Mouse (Mus musculus) lung, embryonic 15.5 days (tissue): ENCODE measurements around the gene 1700017B05Rik. TPM values are rescaled to one million over a fixed set of nuclear protein-coding genes. Genes with fewer than 3 reads are reported as not detected.
A peak's percentile ranks its signal among the peaks of the same experiment; 100 is the strongest.
"Not testable (repeated sequence)": the region's sequence is repeated elsewhere in the genome, so short reads cannot be mapped to it uniquely, and the experiment has no call there.

ENCODE experiments used
- ATAC-seq: fragments of 200-750 bp; cut with Nextera tagmentation; 2 replicates; pipeline ENCODE4 v1.8.0; 2017; ENCODE audit warnings: moderate number of reproducible peaks, borderline replicate concordance; ENCODE audit not compliant: low FRiP score, low TSS enrichment; ENCODE audit errors: extremely low read depth
- H3K27ac ChIP-seq: fragments of 300-500 bp; sonication (generic); 2 replicates; pipeline ENCODE4 v1.5.1; 2015; ENCODE audit warnings: moderate library complexity, mild to moderate bottlenecking, inconsistent platforms
- H3K27me3 ChIP-seq: fragments of 300-500 bp; sonication (generic); 2 replicates; pipeline ENCODE4 v1.6.1; 2015; ENCODE audit warnings: inconsistent platforms
- H3K36me3 ChIP-seq: fragments of 300-500 bp; sonication (generic); 2 replicates; pipeline ENCODE4 v1.6.1; 2015; ENCODE audit warnings: inconsistent platforms
- H3K4me1 ChIP-seq: fragments of 300-500 bp; sonication (generic); 2 replicates; pipeline ENCODE4 v1.6.1; 2015; ENCODE audit warnings: inconsistent platforms
- H3K4me2 ChIP-seq: fragments of 300-500 bp; sonication (generic); 2 replicates; pipeline ENCODE4 v1.6.1; 2015; ENCODE audit warnings: inconsistent platforms, mild to moderate bottlenecking, moderate library complexity
- H3K4me3 ChIP-seq: fragments of 300-500 bp; sonication (generic); 2 replicates; pipeline ENCODE4 v1.5.1; 2015; ENCODE audit warnings: mild to moderate bottlenecking, inconsistent platforms
- H3K9ac ChIP-seq: fragments of 300-500 bp; sonication (generic); 2 replicates; pipeline ENCODE4 v1.6.1; 2015; ENCODE audit warnings: inconsistent platforms
- H3K9me3 ChIP-seq: fragments of 300-500 bp; sonication (generic); 2 replicates; pipeline ENCODE4 v1.6.1; 2016; ENCODE audit warnings: inconsistent platforms
- WGBS: fragments of 180-500 bp; shearing (Covaris S2); methylation state at CpG from one replicate; pipeline ENCODE4 v1.1.7; 2015; 5-methylcytosine and 5-hydroxymethylcytosine counted together
- polyA plus RNA-seq: library from polyadenylated mRNA; unstranded; fragments of >200 nt; fragmentation: Nextera tagmentation; extraction: Ambion mirVana; gene quantifications from 2 replicates; pipeline ENCODE4 v1.2.1, GENCODE M21; 2015

1700017B05Rik gene
- polyA plus RNA-seq, result 19.5 and 21.7 TPM in 2 replicates

DNA sequence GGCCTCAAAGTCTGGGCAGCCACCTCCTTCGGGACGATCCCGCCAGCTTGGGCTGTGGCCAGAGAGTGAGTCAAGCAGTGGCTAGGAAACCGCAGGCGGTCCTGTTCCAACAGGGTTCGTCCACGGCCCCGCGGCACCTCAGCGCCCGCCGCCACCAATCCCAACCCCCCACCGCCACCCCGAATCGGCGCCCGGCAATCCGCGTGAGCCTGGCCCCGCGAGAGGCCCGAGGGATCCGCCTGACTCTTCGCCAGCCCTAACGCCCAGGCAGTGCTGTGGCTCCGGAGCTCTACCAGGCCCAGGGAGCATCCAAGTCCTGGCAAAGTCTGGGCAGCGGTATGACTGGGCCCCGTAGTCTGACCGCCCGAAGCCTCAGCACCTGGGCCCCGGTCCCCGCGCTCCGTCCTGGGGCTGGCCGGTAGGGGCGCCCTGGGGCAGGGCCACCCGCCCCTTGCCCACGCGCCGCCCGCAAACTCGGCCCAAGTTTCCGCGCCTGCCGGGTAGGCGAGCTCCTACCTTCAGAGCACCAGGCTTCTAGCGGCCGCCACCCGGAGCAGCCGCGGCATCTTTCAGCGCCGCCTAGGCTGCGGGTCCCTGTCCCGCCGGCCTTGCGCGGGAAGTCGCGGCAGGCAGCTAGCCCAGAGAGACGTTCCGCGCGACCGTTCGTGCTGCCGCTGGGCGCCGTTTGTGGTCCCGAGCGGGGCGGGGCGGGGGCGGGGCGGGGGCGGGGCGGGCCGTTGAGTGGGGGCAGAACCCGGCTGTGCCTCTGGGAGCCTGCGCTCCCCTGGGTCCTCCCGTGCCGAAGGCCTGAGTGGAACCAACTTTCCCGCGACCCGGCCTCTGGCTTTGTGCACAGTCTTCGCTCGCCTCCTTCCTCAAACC lies at the start of gene 1700017B05Rik:
Gene 1700017B05Rik, minus strand, starts transcription at position 700 of the 882 bp plus-strand sequence.
- under 1% methylated on average over 86 of the region's 87 CpGs for WGBS
- Histone ChIP-seq H3K27me3 (0 out of 2 replicates have a peak, but pooled peaks cover 3% of the 10 kb centered on the region), H3K9me3 (no peaks in the 10 kb centered on the region), H3K4me3 (peak within 1 kb of the TSS; percentile 74), H3K36me3 (peaks cover 14% of the 10 kb centered on the region), H3K9ac (peak within 1 kb of the TSS; percentile 86), H3K4me1 (peaks cover 25% of the 10 kb centered on the region), H3K4me2 (peak within 1 kb of the TSS; percentile 88), H3K27ac (peak within 1 kb of the TSS; percentile 79)
- peak; percentile 81 for ATAC-seq

DNA sequence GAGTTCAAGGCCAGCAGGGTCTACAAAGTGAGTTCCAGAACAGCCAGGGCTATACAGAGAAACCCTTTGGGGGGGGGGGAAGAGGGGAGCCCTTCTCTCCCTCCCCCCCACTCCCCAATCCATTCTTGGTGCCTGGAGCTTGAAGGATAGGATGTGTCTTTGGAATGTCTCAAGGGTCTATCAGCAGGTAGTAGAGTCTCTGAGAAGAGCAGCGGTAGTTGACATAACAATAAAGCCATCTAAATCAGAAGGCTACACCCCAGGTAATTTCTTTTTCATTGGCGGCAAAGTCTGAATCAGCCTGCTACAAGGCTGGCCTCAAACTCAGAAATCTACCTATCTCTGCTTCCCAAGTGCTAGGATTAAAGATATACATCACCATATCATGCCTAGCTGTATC lies 48.5 kb upstream of the 1700017B05Rik start:
- H3K4me3 ChIP-seq, result no peak overlapping the region
- H3K27ac ChIP-seq, result no peak overlapping the region
- WGBS, result 93% methylated on average over 2 of the region's 2 CpGs
- H3K36me3 ChIP-seq, result no peaks in the 10 kb centered on the region
- no peak for ATAC-seq
- H3K4me1 ChIP-seq, result no peaks in the 10 kb centered on the region
- no peaks in the 10 kb centered on the region for H3K27me3 ChIP-seq
- H3K4me2 ChIP-seq, result no peak overlapping the region
- H3K9me3 ChIP-seq, result no peaks in the 10 kb centered on the region
- no peak overlapping the region for H3K9ac ChIP-seq

DNA sequence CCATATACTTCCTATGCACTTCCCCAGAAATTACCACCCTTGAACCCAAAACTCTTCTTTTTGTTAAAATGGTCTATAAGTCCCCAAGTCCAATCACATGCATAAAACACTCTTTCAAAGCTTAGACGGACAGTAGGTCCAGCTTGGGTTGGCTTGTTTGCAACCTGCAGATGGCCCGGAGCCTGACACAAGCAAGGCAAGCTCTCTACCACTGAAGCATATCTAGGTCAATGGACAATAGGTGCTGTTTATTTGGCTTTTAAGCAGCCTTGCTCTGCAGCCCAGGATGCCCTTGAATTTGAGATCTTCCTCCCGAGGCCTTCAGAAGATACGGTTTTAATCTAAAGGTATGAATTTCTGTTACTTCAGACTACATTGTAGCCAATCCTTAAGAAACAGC lies 46.9 kb upstream of the 1700017B05Rik start:
- Histone ChIP-seq H3K27ac (no peak overlapping the region), H3K27me3 (no peaks in the 10 kb centered on the region), H3K4me2 (no peak overlapping the region), H3K4me3 (no peak overlapping the region), H3K9me3 (no peaks in the 10 kb centered on the region), H3K36me3 (no peaks in the 10 kb centered on the region), H3K4me1 (no peaks in the 10 kb centered on the region), H3K9ac (no peak overlapping the region)
- ATAC-seq, result no peak
- WGBS, result 92% methylated on average over 4 of the region's 4 CpGs

DNA sequence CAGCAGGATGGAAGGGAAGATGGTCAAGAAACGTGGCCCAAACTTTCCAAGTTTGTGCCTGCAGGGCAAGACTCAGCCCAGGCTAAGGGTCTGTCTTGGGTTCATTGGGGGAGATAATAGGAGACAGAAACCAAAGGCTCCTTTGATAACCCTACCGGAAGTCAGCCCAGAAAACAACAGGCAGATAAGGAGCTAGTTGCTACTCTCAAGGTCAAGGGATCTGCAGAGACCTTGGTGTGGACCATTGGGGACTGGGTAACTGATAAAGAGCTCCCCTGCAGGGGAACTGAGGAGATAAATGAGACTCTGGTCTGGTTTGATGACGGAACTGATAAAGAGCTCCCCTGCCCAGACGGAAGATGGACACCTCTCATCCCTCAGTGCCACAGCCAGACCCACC lies 45.0 kb upstream of the 1700017B05Rik start:
- Histone ChIP-seq H3K9ac (no peak overlapping the region), H3K4me2 (no peak overlapping the region), H3K9me3 (no peaks in the 10 kb centered on the region), H3K36me3 (no peaks in the 10 kb centered on the region), H3K27me3 (no peaks in the 10 kb centered on the region), H3K4me1 (no peaks in the 10 kb centered on the region), H3K4me3 (no peak overlapping the region), H3K27ac (no peak overlapping the region)
- WGBS, result 63% methylated on average over 4 of the region's 4 CpGs
- ATAC-seq, result no peak

DNA sequence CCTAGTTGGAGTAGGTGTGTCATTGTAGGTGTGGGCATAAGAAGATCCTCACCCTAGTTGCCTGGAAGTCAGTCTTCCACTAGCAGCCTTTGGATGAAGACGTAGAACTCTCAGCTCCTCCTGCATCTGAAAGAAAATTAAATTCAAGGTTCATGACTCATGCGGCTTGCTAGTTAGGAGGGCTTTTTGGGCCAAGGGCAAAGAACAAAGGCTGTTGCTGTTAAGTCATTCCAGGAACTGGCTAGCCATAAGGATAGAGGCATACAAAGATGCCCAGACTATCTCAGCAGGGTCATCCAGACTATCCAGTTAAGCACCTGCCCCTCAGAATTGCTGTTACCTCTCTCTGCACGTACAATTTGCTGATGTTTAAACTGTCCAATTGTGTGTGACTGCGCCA lies 42.3 kb upstream of the 1700017B05Rik start:
- not testable (repeated sequence) for H3K4me3 ChIP-seq, ATAC-seq
- WGBS, result 93% methylated on average over 4 of the region's 4 CpGs

DNA sequence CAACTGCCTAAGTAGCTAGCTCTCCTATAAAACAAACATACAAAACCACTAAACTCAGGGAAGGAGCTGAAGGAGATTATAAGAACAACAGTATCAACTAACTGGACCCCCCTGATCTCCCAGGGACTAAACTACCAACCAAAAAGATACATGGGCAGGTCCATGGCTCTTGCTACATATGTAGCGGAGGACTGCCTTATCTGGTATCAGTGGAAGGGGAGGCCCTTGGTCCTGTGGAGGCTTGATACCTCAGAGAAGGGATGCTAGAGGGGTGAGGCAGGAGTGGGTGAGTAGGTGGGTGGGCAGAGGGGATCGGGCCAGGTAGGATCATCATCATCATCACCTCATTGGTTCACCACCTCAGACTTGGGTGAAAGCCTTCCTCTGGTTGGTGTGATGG lies 41.8 kb upstream of the 1700017B05Rik start:
- Histone ChIP-seq H3K4me2 (no peak overlapping the region), H3K36me3 (no peaks in the 10 kb centered on the region), H3K9me3 (no peaks in the 10 kb centered on the region), H3K4me1 (no peaks in the 10 kb centered on the region), H3K27ac (no peak overlapping the region), H3K9ac (no peak overlapping the region), H3K4me3 (no peak overlapping the region), H3K27me3 (no peaks in the 10 kb centered on the region)
- 90% methylated on average over 2 of the region's 2 CpGs for WGBS
- ATAC-seq, result no peak

More for the DNA sequence above, 42.3 kb upstream of the 1700017B05Rik start:
- H3K9ac ChIP-seq, H3K4me2 ChIP-seq, H3K27ac ChIP-seq, H3K36me3 ChIP-seq, H3K4me1 ChIP-seq, H3K9me3 ChIP-seq, H3K27me3 ChIP-seq: not testable (repeated sequence)

DNA sequence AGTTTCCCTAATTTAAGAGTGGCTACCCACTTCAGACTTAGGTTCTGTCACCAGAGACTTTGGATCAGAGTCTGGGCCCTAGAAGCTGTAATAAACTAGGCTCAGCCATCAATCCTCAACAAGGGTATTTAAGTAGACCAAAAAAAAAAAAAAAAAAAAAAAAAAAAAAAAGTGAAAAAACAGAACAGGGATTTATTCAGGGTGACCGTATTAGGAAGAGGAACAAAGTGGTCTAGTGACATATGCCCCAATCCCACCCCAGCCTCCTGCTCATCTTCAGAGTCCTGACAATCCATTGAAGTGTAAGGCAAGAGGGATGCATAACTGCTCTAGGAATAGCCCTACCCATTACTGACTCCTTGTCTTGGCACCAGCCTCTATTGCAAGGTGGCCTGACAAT lies 40.9 kb upstream of the 1700017B05Rik start:
- Histone ChIP-seq H3K4me3 (no peak overlapping the region), H3K36me3 (no peaks in the 10 kb centered on the region), H3K9ac (no peak overlapping the region), H3K27ac (no peak overlapping the region), H3K27me3 (no peaks in the 10 kb centered on the region), H3K4me1 (no peaks in the 10 kb centered on the region), H3K4me2 (no peak overlapping the region), H3K9me3 (no peaks in the 10 kb centered on the region)
- ATAC-seq, result no peak
- 79% methylated on average over 1 of the region's 1 CpGs for WGBS

DNA sequence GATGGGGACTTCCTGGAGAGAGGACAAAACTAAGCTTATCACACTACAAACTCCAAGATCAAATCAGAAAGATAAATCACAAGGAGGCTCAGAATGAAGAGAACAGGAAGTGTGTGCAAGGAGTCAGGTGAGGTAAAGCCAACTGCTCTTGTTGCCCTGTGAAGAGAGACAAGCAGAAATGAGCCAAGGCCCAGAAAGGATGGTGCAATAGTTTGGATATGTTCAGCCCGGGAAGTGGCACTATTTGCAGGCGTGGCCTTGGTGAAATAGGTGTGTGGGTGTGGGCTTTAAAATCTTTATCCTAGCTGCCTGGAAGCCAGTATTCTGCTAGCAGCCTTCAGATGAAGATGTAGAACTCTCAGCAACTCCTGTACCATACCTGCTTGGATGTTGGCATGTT lies 38.4 kb upstream of the 1700017B05Rik start:
- no peak for ATAC-seq
- H3K4me2 ChIP-seq, result no peak overlapping the region
- no peaks in the 10 kb centered on the region for H3K27me3 ChIP-seq
- H3K9ac ChIP-seq, result no peak overlapping the region
- no peaks in the 10 kb centered on the region for H3K4me1 ChIP-seq
- H3K36me3 ChIP-seq, result no peaks in the 10 kb centered on the region
- no peak overlapping the region for H3K4me3 ChIP-seq
- no peaks in the 10 kb centered on the region for H3K9me3 ChIP-seq
- 80% methylated on average over 2 of the region's 2 CpGs for WGBS
- H3K27ac ChIP-seq, result no peak overlapping the region

DNA sequence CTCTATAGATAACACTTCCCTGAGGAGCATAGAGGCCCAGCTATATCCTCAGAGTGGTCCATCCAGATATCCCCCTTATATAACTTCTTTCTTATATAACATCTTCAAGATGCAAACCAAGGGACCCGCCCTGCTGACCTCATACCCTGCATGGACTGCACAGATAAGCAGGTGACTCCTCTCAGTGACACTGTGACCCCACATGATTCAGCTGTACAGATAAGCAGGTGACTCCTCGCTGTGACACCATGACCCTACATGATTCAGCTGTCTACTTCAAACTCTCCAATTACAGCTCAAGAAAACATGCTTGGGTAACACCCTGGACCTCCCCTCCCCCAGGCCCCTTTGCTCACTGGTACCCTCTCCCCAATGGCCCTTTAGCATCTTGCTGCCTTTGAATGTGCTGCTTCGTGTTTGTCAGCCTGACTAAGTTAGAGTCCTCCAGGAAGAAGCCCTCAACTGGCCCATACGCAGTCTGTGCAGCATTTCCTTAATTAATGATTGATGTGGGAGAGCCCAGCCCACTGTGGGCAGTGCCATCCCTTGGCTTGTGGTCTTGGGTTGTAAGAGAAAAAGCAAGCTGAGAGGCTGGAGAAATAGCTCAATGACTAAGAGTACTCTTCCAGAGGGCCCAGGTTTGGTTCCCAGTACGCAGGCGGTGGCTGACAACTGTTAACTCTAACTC lies 37.5 kb upstream of the 1700017B05Rik start:
- no peak overlapping the region for H3K27ac ChIP-seq
- no peak overlapping the region for H3K4me3 ChIP-seq
- WGBS, result 58% methylated on average over 6 of the region's 6 CpGs
- H3K27me3 ChIP-seq, result no peaks in the 10 kb centered on the region
- H3K9ac ChIP-seq, result no peak overlapping the region
- peak; percentile 27; the same call in 1 of the 2 replicates for ATAC-seq
- no peaks in the 10 kb centered on the region for H3K9me3 ChIP-seq
- H3K36me3 ChIP-seq, result no peaks in the 10 kb centered on the region
- no peaks in the 10 kb centered on the region for H3K4me1 ChIP-seq
- H3K4me2 ChIP-seq, result no peak overlapping the region

DNA sequence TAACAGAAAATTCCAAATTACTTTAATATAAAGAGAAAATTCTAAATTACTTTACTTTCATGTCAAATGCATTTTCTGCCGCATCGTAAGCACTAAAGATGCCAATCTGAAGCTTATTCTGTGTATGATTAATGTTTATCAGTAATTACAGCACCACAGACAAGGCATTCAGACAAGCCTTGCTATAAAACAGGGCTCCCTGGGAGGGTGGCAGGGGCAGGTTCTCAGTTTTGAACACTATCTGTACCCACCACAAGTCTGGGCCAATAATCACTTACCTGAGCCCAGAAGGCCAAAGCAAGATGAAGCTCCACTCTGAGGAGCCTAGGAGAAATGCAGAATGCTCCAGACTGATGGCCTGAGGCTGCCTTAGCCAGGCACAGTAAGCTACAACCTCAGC lies 35.5 kb upstream of the 1700017B05Rik start:
- no peak overlapping the region for H3K27ac ChIP-seq
- no peaks in the 10 kb centered on the region for H3K27me3 ChIP-seq
- WGBS, result 95% methylated on average over 2 of the region's 2 CpGs
- no peak overlapping the region for H3K4me2 ChIP-seq
- no peaks in the 10 kb centered on the region for H3K4me1 ChIP-seq
- H3K9ac ChIP-seq, result no peak overlapping the region
- no peaks in the 10 kb centered on the region for H3K36me3 ChIP-seq
- H3K4me3 ChIP-seq, result no peak overlapping the region
- ATAC-seq, result no peak
- no peaks in the 10 kb centered on the region for H3K9me3 ChIP-seq

DNA sequence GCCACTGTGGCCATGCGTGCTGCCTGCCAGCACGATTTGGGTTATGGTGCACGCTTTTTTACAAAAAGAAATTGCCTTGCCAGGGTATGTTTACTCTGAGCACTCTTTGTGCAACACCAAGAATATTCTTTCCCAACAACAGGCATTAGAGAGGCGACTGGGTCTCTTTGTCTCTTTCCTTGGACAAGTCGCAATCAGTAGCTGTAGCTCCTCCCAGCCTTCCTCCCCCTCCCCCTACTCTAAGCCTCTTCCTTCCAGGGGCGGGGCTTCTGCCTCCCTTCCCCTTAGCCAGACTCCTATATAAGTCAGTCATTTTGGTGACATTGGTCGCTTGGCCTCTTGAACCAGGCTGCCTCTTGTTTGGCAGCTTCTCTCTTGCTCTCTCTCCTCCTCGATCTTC lies 33.9 kb upstream of the 1700017B05Rik start:
- Histone ChIP-seq H3K27me3 (no peaks in the 10 kb centered on the region), H3K4me1 (no peaks in the 10 kb centered on the region), H3K4me3 (no peak overlapping the region), H3K36me3 (no peaks in the 10 kb centered on the region), H3K9me3 (no peaks in the 10 kb centered on the region), H3K9ac (no peak overlapping the region), H3K27ac (no peak overlapping the region), H3K4me2 (no peak overlapping the region)
- WGBS, result 60% methylated on average over 8 of the region's 8 CpGs
- no peak for ATAC-seq

DNA sequence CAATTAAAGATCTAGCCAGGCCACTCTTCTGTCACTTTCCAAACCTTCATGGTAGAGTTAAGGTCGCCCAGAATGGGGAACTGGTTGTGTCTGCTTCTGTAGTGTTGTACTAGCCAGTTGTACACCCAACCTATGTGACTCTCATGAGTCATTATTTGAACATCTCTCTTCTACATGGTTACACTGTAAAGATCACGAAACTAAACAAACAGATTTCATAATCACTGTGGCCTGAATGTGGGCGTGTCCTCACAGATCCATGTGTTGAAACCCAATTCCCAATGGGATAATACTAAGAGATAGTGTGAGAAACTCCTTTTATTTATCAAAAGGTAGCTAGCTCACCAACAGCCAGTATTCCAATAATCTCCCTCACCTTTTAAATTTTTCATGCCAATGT lies 33.3 kb upstream of the 1700017B05Rik start:
- Histone ChIP-seq H3K36me3 (no peaks in the 10 kb centered on the region), H3K27ac (no peak overlapping the region), H3K4me1 (no peaks in the 10 kb centered on the region), H3K9me3 (no peaks in the 10 kb centered on the region), H3K4me3 (no peak overlapping the region), H3K9ac (no peak overlapping the region), H3K27me3 (no peaks in the 10 kb centered on the region), H3K4me2 (no peak overlapping the region)
- 68% methylated on average over 3 of the region's 3 CpGs for WGBS
- no peak for ATAC-seq
